Mouse (Mus musculus) lung, adult 2 months (tissue): Measurements from ENCODE around the gene D930020B18Rik.

Experiments
- CTCF ChIP-seq: fragments of 200-500 bp; IDR thresholded peaks from 2 replicates; pipeline ENCODE4 v1.5.1; 2011; ENCODE audit warnings: mild to moderate bottlenecking, low read length, control low read depth; ENCODE audit not compliant: insufficient read depth
- POLR2A ChIP-seq: fragments of 200-500 bp; IDR thresholded peaks from 2 replicates; pipeline ENCODE4 v1.6.1; 2011; ENCODE audit warnings: low read depth, mild to moderate bottlenecking, control low read depth, low read length, borderline replicate concordance; ENCODE audit errors: extremely low read depth

DNA sequence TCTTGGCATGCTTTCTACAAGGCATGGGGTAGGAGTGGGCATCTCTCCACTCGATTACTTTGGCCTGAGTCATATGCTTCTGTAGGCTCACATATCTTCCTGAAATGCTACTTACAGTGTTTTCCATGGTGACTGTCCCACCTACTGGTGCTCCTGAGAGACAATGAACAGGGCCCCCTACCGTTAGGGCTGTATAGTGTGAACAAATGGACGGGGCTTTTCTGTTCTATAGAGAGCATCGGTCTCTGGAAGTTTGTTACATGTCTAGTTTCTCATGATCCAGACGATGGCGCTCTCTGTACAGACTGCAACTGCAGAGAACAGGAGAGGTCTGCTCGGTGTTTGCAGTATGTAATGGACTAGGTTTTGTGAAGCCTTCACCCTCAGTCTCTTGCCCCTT is 46.1 kb downstream of the D930020B18Rik start:
- TF ChIP-seq POLR2A (no peak), CTCF (no peak)
